Mouse (Mus musculus): ENCODE measurements around the gene Slc35b1. TPM values are rescaled to one million over a fixed set of nuclear protein-coding genes. Genes with fewer than 3 reads are reported as not detected.

The Slc35b1 gene
- polyA plus RNA-seq (2012; ENCODE audit: insufficient read depth, low replicate concordance): 11.3 and 13.2 TPM in 2 replicates

DNA sequence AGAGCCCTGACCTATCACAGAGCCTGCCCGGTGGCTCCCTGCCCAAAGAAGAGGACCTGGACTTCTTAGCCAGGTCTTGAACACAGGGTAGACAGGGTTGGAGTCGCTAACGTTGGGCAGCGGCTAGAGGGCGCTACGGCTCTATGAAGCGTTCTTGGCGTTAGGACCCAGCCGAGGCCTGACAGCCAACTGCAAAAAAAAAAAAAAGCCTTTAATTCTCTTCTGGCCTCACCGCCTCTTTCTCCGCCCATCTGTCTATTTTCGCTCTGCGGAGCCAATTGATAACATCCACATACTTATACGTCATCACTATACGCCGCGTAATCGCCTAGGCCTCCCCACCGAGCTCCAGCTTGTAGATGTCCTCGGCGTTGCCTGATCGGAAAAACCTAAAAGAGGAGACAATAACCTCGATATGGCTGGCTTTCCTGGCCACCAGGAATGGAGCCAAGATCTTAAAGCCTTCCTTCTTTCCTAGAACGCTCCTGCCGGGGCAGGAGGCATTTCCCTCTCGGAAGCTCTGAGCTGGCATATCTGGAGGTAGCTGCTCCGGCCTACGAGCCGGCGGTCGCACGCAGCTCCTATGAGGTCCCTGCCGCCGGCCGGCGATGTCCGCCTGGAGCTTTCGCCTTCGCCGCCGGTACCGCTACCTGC lies at the start of gene Slc35b1:
Gene Slc35b1 (plus strand): TSS at position 374 of the 654 bp plus-strand sequence.
- TF ChIP-seq FLI1 (IDR thresholded peaks at IDR 0.05; ENCODE audit: low read length) (no peak), GATA1 (IDR thresholded peaks at IDR 0.05; ENCODE audit: borderline replicate concordance, low read length) (no peak)
- Histone ChIP-seq H3K27me3 (replicated peaks) (peaks cover 16% of the 10 kb centered on the region), H3K36me3 (replicated peaks; ENCODE audit: low read length) (peaks cover 65% of the 10 kb centered on the region), H3K4me3 (replicated peaks) (peak within 1 kb of the TSS; percentile 97), H3K4me1 (peaks cover 55% of the 10 kb centered on the region), H3K9me3 (no peaks in the 10 kb centered on the region)

DNA sequence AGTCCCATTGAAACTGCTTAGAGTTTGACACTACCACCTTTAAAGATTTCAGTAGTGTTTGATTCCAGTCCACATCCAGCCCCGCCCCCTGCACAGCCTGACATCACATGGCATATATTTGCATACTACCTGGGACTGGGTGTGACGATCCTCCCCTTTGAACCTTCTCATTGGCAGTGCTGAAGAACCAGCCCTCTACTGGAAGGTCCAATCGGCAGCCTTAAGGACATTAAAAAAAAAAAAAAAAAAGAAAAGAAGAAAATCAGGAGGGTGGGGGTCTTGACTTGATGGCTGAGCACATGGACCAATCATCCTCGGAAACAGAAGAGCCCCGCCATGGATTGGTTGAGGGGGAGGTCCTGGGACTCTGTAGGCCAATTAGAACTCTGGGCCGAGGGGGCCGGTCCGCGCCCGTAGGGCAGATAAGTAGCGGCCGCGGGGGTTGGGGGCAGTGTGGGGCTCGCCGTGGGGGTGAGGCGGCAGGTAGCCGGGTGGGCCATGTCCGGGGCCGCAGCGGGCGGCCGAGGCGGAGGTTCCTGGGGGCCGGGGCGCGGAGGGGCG lies 47.8 kb upstream of the Slc35b1 start, which contains the start of gene Fam117a:
Gene Fam117a (plus strand): TSS at position 451 of the 561 bp plus-strand sequence.
- Histone ChIP-seq H3K4me3 (replicated peaks) (peak within 1 kb of the TSS; percentile 95), H3K27me3 (replicated peaks) (no peaks in the 10 kb centered on the region), H3K9me3 (no peaks in the 10 kb centered on the region), H3K4me1 (peaks cover 83% of the 10 kb centered on the region), H3K36me3 (replicated peaks; ENCODE audit: low read length) (peaks cover 2% of the 10 kb centered on the region)
- TF ChIP-seq GATA1 (IDR thresholded peaks at IDR 0.05; ENCODE audit: borderline replicate concordance, low read length) (no peak), FLI1 (IDR thresholded peaks at IDR 0.05; ENCODE audit: low read length) (no peak)

DNA sequence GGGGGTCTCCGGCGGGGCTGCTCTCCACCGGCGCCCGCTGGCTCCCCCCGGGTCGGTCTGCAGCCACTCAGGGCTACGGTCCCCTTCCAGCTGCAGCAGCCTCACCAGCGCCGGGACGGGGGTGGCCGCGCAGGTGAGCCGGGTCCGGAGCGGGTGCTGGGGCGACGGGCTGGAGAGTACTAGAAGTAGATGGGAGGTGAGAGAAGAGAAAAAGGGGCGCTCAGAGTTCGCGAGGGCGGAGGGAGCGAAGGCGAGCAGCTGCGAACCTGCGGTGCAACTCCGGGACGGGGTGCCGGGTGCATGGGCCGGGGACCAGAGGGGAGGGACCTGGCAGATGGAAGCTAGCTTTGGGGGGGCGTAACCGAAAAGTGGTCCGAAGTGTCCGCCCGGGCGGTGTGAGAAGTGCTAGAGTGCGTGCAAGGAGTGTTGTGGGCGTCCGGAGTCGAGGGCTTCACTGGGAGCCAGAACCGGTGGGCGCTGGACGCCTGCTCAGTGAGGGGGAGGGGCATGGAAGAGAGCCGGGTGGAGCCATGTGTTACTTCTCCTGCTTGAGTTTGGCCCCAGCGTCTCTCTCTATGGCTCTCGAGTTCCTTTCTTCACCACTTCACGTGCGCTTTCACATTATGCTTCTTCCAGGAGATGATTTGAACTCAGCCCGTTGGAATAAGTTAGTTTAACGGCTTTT lies 47.2 kb upstream of the Slc35b1 start:
- Histone ChIP-seq H3K4me1 (peaks cover 79% of the 10 kb centered on the region), H3K36me3 (replicated peaks; ENCODE audit: low read length) (peaks cover 2% of the 10 kb centered on the region), H3K27me3 (replicated peaks) (no peaks in the 10 kb centered on the region), H3K4me3 (replicated peaks) (peak overlapping the region; percentile 95), H3K9me3 (no peaks in the 10 kb centered on the region)
- TF ChIP-seq GATA1 (IDR thresholded peaks at IDR 0.05; ENCODE audit: borderline replicate concordance, low read length): no peak
- no peak for TF ChIP-seq FLI1 (IDR thresholded peaks at IDR 0.05; ENCODE audit: low read length)

DNA sequence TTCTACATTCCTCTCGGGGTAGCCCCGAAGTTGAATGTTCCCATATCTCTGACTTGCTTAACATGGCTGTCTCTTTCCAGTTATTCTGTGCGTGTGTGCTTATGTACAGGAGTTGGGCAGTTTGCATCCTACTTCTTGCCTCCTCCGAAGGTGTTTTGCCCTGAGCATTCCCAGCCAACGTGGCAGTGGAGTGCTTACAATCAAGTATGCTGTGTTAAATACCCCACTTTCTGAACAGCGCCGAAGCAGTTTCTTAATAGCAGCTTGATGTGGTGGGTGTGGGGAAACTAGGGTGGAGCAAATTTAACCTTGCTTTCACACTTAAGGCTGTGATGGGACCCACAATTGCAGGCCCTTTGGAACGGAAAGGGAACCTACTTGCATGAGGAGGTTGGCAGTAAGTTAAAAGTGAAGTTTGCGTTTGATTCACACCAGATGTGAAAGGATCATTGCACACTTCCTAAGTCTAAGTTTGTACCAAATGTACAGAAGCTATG lies 46.6 kb upstream of the Slc35b1 start:
- TF ChIP-seq GATA1 (IDR thresholded peaks at IDR 0.05; ENCODE audit: borderline replicate concordance, low read length) (no peak), FLI1 (IDR thresholded peaks at IDR 0.05; ENCODE audit: low read length) (no peak)
- peaks cover 2% of the 10 kb centered on the region for H3K36me3 ChIP-seq (replicated peaks; ENCODE audit: low read length)
- H3K27me3 ChIP-seq (replicated peaks): no peaks in the 10 kb centered on the region
- H3K9me3 ChIP-seq: no peaks in the 10 kb centered on the region
- H3K4me3 ChIP-seq (replicated peaks): peak overlapping the region; percentile 95
- peaks cover 83% of the 10 kb centered on the region for H3K4me1 ChIP-seq

- Histone ChIP-seq H3K36me3 (replicated peaks; ENCODE audit: low read length) (peaks cover 8% of the 10 kb centered on the region), H3K9me3 (no peaks in the 10 kb centered on the region), H3K27me3 (replicated peaks) (no peaks in the 10 kb centered on the region), H3K4me1 (peaks cover 85% of the 10 kb centered on the region), H3K4me3 (replicated peaks) (peak overlapping the region; percentile 95)
- TF ChIP-seq FLI1 (IDR thresholded peaks at IDR 0.05; ENCODE audit: low read length) (no peak), GATA1 (IDR thresholded peaks at IDR 0.05; ENCODE audit: borderline replicate concordance, low read length) (no peak)
Observed at GRCm38 (mm10) chr11:95339471-95340021, 44.9 kb upstream of the Slc35b1 start.

DNA sequence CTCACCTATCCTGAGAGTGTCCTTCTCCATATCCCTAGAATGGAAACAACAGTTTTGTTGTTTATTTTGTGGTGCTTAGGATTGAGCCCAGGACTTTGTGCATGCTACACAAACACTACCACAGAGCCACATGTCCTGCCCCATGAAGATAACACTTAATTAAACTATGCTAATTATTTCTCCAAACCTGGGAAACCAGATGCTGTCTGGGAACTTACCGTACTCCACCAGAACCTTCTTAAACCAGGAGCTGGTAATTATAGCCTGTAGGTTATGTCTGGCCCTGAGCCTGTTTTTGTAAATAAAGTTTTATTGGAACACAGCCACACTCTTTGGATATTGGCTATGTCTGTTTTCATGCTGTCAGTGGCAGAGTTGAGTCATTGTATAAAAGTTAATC lies 44.2 kb upstream of the Slc35b1 start:
- no peak overlapping the region for H3K4me3 ChIP-seq (replicated peaks)
- peaks cover 83% of the 10 kb centered on the region for H3K4me1 ChIP-seq
- TF ChIP-seq FLI1 (IDR thresholded peaks at IDR 0.05; ENCODE audit: low read length) (no peak), GATA1 (IDR thresholded peaks at IDR 0.05; ENCODE audit: borderline replicate concordance, low read length) (no peak)
- peaks cover 12% of the 10 kb centered on the region for H3K36me3 ChIP-seq (replicated peaks; ENCODE audit: low read length)
- H3K9me3 ChIP-seq: no peaks in the 10 kb centered on the region
- peaks cover 2% of the 10 kb centered on the region for H3K27me3 ChIP-seq (replicated peaks)

DNA sequence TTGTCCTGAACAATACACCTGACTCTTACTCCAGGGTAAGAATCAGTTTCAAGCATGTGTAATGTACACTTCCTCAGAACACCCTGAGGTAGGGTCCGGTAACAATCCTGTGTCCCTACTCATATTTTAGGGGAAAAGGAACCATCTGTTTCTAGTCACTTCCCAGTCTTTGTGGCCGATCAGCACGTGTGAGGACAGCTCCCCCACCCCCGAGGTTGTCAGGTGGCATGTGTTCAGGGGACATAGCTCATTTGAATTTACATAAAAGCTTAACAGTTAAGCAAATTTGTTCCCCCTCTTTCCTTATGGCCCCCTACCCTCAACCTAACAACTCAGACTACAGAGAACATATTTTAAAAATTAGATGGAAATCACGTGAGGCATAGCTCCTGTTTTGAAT lies 43.8 kb upstream of the Slc35b1 start:
- H3K27me3 ChIP-seq (replicated peaks): peaks cover 2% of the 10 kb centered on the region
- TF ChIP-seq GATA1 (IDR thresholded peaks at IDR 0.05; ENCODE audit: borderline replicate concordance, low read length) (no peak), FLI1 (IDR thresholded peaks at IDR 0.05; ENCODE audit: low read length) (no peak)
- H3K9me3 ChIP-seq: no peaks in the 10 kb centered on the region
- peaks cover 16% of the 10 kb centered on the region for H3K36me3 ChIP-seq (replicated peaks; ENCODE audit: low read length)
- H3K4me3 ChIP-seq (replicated peaks): no peak overlapping the region
- H3K4me1 ChIP-seq: peaks cover 81% of the 10 kb centered on the region

GRCm38 (mm10) chr11:95343180-95343579 lies 41.3 kb upstream of the Slc35b1 start:
- H3K36me3 ChIP-seq (replicated peaks; ENCODE audit: low read length): peaks cover 38% of the 10 kb centered on the region
- peaks cover 62% of the 10 kb centered on the region for H3K4me1 ChIP-seq
- TF ChIP-seq GATA1 (IDR thresholded peaks at IDR 0.05; ENCODE audit: borderline replicate concordance, low read length) (no peak), FLI1 (IDR thresholded peaks at IDR 0.05; ENCODE audit: low read length) (no peak)
- no peaks in the 10 kb centered on the region for H3K9me3 ChIP-seq
- peaks cover 5% of the 10 kb centered on the region for H3K27me3 ChIP-seq (replicated peaks)
- H3K4me3 ChIP-seq (replicated peaks): no peak overlapping the region

DNA sequence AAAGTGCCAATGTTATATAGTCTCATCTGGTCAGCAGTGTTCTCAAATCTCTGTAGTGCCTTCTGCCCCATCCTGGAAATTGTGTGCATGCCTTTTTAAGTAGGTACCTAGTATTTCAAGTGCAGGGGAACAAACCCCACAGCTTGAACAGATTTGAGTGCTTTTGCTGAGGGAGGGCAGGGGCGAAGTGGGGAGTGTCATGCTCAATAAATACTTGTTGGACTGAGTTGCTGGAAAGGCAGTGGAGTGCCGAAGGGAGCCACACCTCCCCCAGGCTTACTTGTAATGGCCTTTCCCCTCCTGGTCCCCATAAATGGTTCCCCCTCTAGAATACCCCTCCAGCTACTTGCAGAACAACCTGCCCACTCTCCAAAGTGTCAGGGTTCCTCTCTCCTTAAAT lies 40.3 kb upstream of the Slc35b1 start:
- Histone ChIP-seq H3K4me3 (replicated peaks) (no peak overlapping the region), H3K4me1 (peaks cover 52% of the 10 kb centered on the region), H3K27me3 (replicated peaks) (peaks cover 6% of the 10 kb centered on the region), H3K36me3 (replicated peaks; ENCODE audit: low read length) (peaks cover 47% of the 10 kb centered on the region), H3K9me3 (no peaks in the 10 kb centered on the region)
- no peak for TF ChIP-seq GATA1 (IDR thresholded peaks at IDR 0.05; ENCODE audit: borderline replicate concordance, low read length)
- TF ChIP-seq FLI1 (IDR thresholded peaks at IDR 0.05; ENCODE audit: low read length): no peak
